Mouse (Mus musculus) CH12.LX (cell line): ENCODE results near the gene Gna14.

ENCODE experiments used
- CHD1 ChIP-seq: IDR thresholded peaks from 2 replicates; pipeline ENCODE4 v1.6.1; 2012; ENCODE audit warnings: low read depth, low read length, improper control_type of control experiment, inconsistent platforms
- CHD2 ChIP-seq: IDR thresholded peaks from 2 replicates; pipeline ENCODE4 v1.6.1; 2011; ENCODE audit warnings: low read length, improper control_type of control experiment
- CTCF ChIP-seq, 2 experiments: IDR thresholded peaks in 1 of 2; conservative IDR thresholded peaks in 1 of 2; 2 replicates each; pipeline ENCODE4 v1.5.1; 2011 to 2012; ENCODE audit warnings: low read depth in 2 of 2, low read length in 2 of 2, improper control_type of control experiment in 1 of 2, inconsistent platforms in 1 of 2, mild to moderate bottlenecking in 1 of 2, moderate library complexity in 1 of 2
- EP300 ChIP-seq: IDR thresholded peaks from 2 replicates; pipeline ENCODE4 v1.6.1; 2011; ENCODE audit warnings: low read length, improper control_type of control experiment
- MAX ChIP-seq: IDR thresholded peaks from 2 replicates; pipeline ENCODE4 v1.6.1; 2011; ENCODE audit warnings: low read length, improper control_type of control experiment
- MXI1 ChIP-seq: IDR thresholded peaks from 2 replicates; pipeline ENCODE4 v1.6.1; 2011; ENCODE audit warnings: mild to moderate bottlenecking, low read depth, low read length, improper control_type of control experiment
- POLR2A ChIP-seq: IDR thresholded peaks from 2 replicates; pipeline ENCODE4 v1.6.1; 2011; ENCODE audit warnings: low read depth, mild to moderate bottlenecking, improper control_type of control experiment, low read length
- POLR2AphosphoS2 ChIP-seq: IDR thresholded peaks from 2 replicates; pipeline ENCODE4 v1.6.1; 2011; ENCODE audit warnings: low read depth, low read length, improper control_type of control experiment
- RCOR1 ChIP-seq: conservative IDR thresholded peaks from 2 replicates; pipeline ENCODE4 v1.6.1; 2012; ENCODE audit warnings: low read depth, mild to moderate bottlenecking, inconsistent platforms, low read length, improper control_type of control experiment
- USF2 ChIP-seq: conservative IDR thresholded peaks from 2 replicates; pipeline ENCODE4 v1.6.1; 2011; ENCODE audit warnings: low read depth, low read length, improper control_type of control experiment
- ZC3H11A ChIP-seq: IDR thresholded peaks from 2 replicates; pipeline ENCODE4 v1.6.1; 2012; ENCODE audit warnings: low read depth, mild to moderate bottlenecking, inconsistent platforms, low read length, improper control_type of control experiment

DNA sequence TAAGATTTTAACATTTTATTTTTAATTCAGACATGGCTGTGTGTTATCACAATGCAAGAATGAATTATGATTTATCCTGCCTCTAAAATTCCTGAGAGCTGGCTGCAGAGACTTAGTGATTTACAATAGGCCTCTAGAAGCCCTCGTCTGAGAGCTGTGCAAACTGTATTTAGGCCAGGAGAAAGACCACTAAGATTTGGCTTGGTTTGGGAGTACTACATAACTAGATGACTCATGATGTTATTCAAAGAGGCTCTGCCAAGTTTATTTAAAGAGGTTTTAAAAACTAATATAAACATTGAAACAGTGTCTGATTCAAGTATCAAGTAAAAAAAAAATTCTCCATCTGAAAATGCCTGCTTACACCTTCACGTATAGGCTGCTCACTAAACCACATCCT is 123.0 kb downstream of the Gna14 start:
- TF ChIP-seq POLR2AphosphoS2 (no peak), POLR2A (no peak), CHD2 (no peak), EP300 (no peak), CHD1 (no peak), CTCF (conservative IDR thresholded peaks at IDR 0.05 in 1 of 2, IDR thresholded peaks at IDR 0.05 in 1 of 2; ENCODE audit: low read depth in 2 of 2, low read length in 2 of 2) (no peak), MXI1 (no peak), RCOR1 (no peak), MAX (no peak), ZC3H11A (no peak), USF2 (no peak)
